Mouse (Mus musculus): ENCODE results near the gene Nutm1. TPM values are rescaled to one million over a fixed set of nuclear protein-coding genes. Genes with fewer than 3 reads are reported as not detected.

Nutm1 gene
- polyA plus RNA-seq, 1 experiment from 2014 or later: not detected

DNA sequence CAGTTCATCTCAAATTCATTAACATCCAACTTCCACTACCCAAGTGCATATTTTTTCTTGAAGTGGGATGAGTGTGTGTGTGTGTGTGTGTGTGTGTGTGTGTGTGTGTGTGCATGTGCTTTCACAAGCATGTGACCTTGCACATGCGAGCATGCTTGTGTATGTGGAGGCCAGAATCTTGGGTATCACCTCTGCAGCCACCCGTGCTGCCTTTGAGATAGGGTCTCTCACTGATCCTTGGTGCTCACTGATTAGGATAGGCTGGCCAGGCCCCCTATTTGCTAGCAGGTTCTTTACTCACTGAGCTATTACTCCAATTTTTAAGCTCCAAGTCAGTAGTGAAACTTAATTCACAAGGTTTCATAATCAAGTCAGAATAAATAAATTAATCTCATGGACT is 13.8 kb upstream of the Nutm1 start:
- 79% methylated on average over 2 of the region's 2 CpGs for WGBS
- Histone ChIP-seq H3K27me3 (no peaks in the 10 kb centered on the region), H3K4me2 (no peak overlapping the region), H3K4me1 (peaks cover 10% of the 10 kb centered on the region), H3K36me3 (replicated peaks) (no peaks in the 10 kb centered on the region), H3K4me3 (replicated peaks) (no peak overlapping the region), H3K9me3 (no peaks in the 10 kb centered on the region), H3K27ac (no peak overlapping the region), H3K9ac (no peak overlapping the region)
- ATAC-seq (ENCODE audit: low FRiP score): no peak

DNA sequence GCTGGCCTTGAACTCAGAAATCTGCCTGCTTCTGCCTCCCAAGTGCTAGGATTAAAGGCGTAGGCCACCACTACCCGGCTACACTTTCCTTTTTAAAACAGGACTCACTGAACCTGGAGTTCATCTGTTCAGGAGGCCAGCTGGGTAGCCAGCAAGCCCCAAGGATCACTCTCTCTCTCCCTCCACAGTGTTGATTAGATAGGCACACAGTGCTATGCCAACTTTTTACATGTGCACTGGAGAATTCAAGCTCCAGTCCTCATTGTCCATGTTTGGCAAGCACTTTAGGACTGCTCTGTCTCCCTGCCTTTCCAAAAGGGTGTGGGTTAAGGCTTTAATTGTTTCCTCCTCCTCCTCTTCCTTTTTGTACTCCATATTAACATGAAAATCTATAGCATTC is 10.9 kb upstream of the Nutm1 start:
- Histone ChIP-seq H3K27me3 (no peaks in the 10 kb centered on the region), H3K36me3 (replicated peaks) (no peaks in the 10 kb centered on the region), H3K9ac (no peak overlapping the region), H3K4me2 (no peak overlapping the region), H3K4me3 (replicated peaks) (no peak overlapping the region), H3K9me3 (no peaks in the 10 kb centered on the region), H3K4me1 (peaks cover 28% of the 10 kb centered on the region), H3K27ac (no peak overlapping the region)
- WGBS: 88% methylated on average over 2 of the region's 2 CpGs
- ATAC-seq (ENCODE audit: low FRiP score): no peak

DNA sequence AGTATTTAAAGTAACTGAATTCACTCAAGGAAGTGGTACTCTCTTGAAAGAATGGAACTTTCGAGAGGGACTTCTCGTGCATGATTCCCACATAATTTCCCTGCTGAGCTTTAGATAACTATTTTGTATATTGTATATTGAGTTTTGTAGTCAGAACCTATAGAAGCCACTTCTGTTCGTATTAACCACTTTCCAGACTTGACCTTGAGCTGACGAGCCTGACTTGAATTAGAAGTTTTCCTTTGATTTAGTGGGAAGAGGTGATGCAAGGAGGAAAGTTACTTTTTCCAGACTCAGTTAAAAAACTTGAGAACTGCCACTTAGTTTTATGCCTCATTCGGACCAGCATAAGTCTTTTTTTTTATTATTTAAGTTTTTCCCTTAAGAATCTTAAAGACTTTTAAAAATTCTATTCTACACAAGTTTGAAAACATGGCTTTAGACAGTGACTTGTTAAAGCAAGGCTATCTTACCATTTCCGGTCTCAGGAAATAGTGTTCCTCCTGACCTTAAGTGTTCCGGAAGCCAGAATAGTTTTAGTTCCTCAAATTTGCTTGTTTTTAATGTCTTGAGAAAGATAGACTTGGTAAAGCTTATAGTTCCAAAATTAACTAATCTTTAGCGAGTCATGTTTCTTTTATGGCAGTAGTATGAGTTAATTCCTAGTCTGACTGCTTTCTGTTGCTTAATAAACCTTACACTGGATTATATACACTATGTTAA is 8.6 kb upstream of the Nutm1 start:
- H3K27ac ChIP-seq: no peak overlapping the region
- WGBS: 86% methylated on average over 8 of the region's 8 CpGs
- H3K4me1 ChIP-seq: peaks cover 37% of the 10 kb centered on the region
- no peaks in the 10 kb centered on the region for H3K9me3 ChIP-seq
- no peaks in the 10 kb centered on the region for H3K36me3 ChIP-seq (replicated peaks)
- peak overlapping the region; percentile 92 for H3K4me2 ChIP-seq
- no peaks in the 10 kb centered on the region for H3K27me3 ChIP-seq
- no peak for ATAC-seq (ENCODE audit: low FRiP score)
- no peak overlapping the region for H3K4me3 ChIP-seq (replicated peaks)
- H3K9ac ChIP-seq: no peak overlapping the region

DNA sequence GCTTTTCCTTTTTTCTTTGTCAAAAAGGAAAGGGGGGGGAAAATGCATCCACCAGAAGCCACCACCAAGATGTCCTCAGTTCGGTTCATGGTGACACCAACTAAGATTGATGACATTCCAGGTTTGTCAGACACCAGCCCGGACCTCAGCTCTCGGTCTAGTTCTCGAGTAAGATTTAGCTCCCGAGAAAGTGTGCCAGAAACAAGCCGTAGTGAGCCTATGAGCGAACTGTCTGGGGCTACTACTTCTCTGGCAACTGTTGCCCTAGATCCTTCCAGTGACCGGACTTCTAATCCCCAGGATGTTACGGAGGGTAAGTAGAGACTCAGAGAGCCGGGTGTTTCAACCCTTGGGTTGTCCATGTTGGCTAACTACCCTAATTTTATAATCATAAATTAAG is 7.7 kb upstream of the Nutm1 start:
- peaks cover 42% of the 10 kb centered on the region for H3K4me1 ChIP-seq
- H3K27ac ChIP-seq: no peak overlapping the region
- WGBS: 68% methylated on average over 10 of the region's 10 CpGs
- peak overlapping the region; percentile 92 for H3K4me2 ChIP-seq
- H3K27me3 ChIP-seq: no peaks in the 10 kb centered on the region
- no peaks in the 10 kb centered on the region for H3K36me3 ChIP-seq (replicated peaks)
- H3K4me3 ChIP-seq (replicated peaks): peak overlapping the region; percentile 68
- no peaks in the 10 kb centered on the region for H3K9me3 ChIP-seq
- no peak for ATAC-seq (ENCODE audit: low FRiP score)
- H3K9ac ChIP-seq: peak overlapping the region; percentile 71

DNA sequence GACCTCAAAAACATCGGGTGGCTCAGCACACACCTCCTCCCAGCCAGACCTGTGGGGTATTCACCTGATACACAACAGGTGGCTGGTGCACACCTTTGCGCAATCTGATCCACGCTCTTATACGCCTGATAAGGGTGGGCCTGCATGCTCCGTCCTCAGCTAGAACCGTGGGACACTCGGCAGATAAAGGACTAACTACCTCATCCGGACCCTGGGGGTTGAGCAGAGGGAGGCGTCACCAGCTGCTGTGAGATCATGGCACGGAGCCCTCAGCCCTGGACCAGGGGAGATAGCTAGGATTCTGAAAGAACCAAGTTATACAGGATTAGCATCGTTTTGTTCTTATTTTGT is 7.1 kb upstream of the Nutm1 start, which contains the start of gene Gm21985:
Gene Gm21985, plus strand, starts transcription at position 73 of the 351 bp plus-strand sequence.
- Histone ChIP-seq H3K9me3 (no peaks in the 10 kb centered on the region), H3K9ac (peak within 1 kb of the TSS; percentile 71), H3K36me3 (replicated peaks) (no peaks in the 10 kb centered on the region), H3K4me1 (peaks cover 42% of the 10 kb centered on the region), H3K27ac (peak within 1 kb of the TSS; percentile 95), H3K27me3 (no peaks in the 10 kb centered on the region), H3K4me3 (replicated peaks) (peak within 1 kb of the TSS; percentile 68), H3K4me2 (peak within 1 kb of the TSS; percentile 92)
- WGBS: 2% methylated on average over 11 of the region's 11 CpGs
- peak; percentile 30 for ATAC-seq (ENCODE audit: low FRiP score)

DNA sequence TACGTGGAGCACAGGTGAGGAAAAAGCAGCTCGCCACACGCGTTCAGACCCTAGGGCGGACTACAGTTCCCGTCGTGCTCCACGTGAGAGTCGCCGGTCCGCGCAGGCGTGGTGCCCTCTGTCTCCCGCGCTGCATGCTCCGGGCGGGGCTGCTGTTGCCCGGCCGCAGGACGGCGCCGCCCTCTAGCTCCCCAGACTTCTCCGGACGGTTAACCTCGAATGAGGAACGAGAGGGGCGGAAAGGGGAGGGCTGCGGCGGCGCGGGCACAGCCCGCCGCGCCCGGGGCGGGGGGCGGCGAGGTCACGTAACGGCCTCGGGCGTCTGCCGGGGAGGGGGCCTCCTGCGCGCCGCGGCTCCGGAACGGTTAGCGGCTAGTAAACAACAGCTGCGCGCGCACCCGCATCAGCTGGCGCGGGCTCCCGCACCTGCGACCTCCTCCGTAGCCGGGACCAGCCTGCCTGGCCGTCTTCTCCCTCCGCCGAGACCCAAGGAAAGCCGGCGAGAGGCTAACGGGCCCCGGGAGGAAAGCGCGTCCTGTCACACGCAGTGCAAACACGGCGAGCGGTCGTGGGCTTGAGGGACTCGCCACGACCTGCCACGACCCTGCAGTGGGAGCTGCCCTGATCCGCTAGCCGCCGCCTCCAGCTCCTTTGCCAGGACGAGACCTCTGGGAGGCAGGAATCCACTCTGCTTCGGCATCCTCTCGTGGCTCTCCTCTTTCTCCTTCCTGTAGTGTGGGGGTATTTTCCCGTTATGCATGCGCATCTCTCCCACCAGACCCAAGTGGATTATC is 6.6 kb upstream of the Nutm1 start, which contains the start of gene Slc12a6:
Gene Slc12a6, plus strand, starts transcription at position 378 of the 794 bp plus-strand sequence.
- WGBS: under 1% methylated on average over 83 of the region's 85 CpGs
- Histone ChIP-seq H3K27ac (peak within 1 kb of the TSS; percentile 95), H3K4me3 (replicated peaks) (peak within 1 kb of the TSS; percentile 68), H3K9me3 (no peaks in the 10 kb centered on the region), H3K36me3 (replicated peaks) (no peaks in the 10 kb centered on the region), H3K4me2 (peak within 1 kb of the TSS; percentile 92), H3K9ac (peak within 1 kb of the TSS; percentile 71), H3K27me3 (no peaks in the 10 kb centered on the region), H3K4me1 (peaks cover 42% of the 10 kb centered on the region)
- peak; percentile 95 for ATAC-seq (ENCODE audit: low FRiP score)

DNA sequence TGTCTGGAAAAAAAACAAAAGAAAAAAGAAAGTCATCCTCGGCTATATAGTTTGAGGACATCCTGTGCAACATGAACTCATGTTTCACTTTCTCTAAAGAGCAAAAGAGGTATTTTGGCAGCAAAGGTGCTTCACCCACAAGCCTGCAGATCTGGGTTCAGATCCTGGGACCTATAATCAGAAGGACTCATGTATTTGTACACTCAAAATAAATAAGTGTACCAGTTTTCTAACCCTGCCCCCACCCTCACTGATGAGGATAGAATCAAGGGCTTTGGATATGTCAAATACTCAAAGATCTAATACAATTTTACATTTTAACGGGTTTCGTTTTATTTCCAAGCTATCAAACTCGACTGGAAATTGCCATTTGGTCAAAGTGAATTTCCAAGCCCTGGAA is 5.3 kb upstream of the Nutm1 start:
- no peak overlapping the region for H3K4me2 ChIP-seq
- H3K9ac ChIP-seq: no peak overlapping the region
- H3K36me3 ChIP-seq (replicated peaks): no peaks in the 10 kb centered on the region
- H3K4me3 ChIP-seq (replicated peaks): no peak overlapping the region
- no peaks in the 10 kb centered on the region for H3K27me3 ChIP-seq
- WGBS: 80% methylated on average over 4 of the region's 4 CpGs
- ATAC-seq (ENCODE audit: low FRiP score): no peak
- peaks cover 39% of the 10 kb centered on the region for H3K4me1 ChIP-seq
- H3K27ac ChIP-seq: no peak overlapping the region
- H3K9me3 ChIP-seq: no peaks in the 10 kb centered on the region

DNA sequence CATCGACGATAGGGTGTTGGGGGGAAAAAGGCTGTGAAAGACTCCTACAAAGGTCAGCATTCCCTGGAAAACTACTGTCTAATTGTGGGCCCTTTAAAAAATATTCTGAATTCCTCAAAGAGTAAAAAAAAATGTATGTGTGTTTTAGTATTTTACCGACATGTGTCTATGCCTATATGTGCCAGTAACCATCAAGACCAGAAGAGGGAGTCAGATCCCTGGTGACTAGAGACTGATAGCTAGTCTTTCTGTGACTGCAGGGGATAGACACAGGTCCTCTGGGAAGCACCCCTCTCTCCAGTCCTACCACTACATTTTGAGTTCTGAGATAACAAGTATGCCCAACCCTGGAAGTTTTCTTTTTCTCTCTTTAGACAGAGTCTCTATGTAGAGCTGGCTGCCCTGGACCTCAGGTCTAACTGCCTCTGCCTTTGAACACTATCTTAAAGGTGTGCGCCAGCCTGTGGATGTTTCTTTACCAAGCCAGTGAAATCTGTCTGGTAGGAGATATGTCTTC is 3.7 kb upstream of the Nutm1 start:
- no peak for ATAC-seq (ENCODE audit: low FRiP score)
- H3K27ac ChIP-seq: no peak overlapping the region
- 35% methylated on average over 4 of the region's 4 CpGs for WGBS

DNA sequence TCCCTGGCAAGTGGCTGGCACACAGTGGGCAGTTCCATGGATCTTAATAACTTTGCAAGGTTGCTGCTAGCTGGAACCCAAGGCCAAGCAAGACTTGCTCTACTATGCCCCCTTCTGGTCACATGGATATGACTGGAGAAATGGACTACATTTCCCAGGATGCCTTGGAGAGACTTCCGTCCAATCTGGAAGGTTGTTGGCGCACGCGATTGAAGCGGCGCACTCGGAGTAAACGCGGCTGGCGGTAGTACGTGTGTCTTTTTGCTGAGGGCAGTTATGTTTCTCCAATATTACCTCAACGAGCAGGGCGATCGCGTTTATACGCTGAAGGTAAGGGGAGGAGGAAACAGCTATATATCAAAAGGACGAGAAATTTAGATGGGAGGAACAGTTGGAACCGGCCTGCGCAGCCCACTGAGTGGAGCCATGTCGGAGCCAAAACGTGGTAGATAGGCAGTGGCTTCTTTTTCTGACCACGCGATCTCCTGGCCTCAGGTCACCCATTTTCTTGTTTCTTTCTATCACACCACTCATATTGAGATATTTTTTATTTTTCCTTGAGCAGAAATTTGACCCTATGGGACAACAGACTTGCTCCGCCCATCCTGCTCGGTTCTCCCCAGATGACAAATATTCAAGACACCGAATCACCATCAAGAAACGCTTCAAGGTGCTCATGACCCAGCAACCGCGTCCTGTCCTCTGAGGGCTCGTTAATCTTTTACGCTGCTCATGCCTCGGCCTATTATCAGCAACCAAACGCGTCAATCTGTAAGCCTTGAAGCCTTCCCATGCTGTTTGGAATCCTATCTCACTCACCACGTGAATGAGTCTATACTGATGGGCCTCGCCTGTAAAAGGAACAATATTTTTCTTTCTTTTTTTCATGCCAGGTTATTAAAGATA is 2.9 kb upstream of the Nutm1 start, which contains the start of gene Nop10:
Gene Nop10, plus strand, starts transcription at position 179 of the 906 bp plus-strand sequence.
- H3K27ac ChIP-seq: peak within 1 kb of the TSS; percentile 36; the same call in 1 of the 2 replicates

More for the DNA sequence above, 3.7 kb upstream of the Nutm1 start:
- Histone ChIP-seq H3K4me3 (replicated peaks) (peak overlapping the region; percentile 60), H3K9ac (peak overlapping the region; percentile 60), H3K4me2 (peak overlapping the region; percentile 64), H3K27me3 (no peaks in the 10 kb centered on the region), H3K4me1 (peaks cover 32% of the 10 kb centered on the region), H3K36me3 (replicated peaks) (no peaks in the 10 kb centered on the region), H3K9me3 (no peaks in the 10 kb centered on the region)

DNA sequence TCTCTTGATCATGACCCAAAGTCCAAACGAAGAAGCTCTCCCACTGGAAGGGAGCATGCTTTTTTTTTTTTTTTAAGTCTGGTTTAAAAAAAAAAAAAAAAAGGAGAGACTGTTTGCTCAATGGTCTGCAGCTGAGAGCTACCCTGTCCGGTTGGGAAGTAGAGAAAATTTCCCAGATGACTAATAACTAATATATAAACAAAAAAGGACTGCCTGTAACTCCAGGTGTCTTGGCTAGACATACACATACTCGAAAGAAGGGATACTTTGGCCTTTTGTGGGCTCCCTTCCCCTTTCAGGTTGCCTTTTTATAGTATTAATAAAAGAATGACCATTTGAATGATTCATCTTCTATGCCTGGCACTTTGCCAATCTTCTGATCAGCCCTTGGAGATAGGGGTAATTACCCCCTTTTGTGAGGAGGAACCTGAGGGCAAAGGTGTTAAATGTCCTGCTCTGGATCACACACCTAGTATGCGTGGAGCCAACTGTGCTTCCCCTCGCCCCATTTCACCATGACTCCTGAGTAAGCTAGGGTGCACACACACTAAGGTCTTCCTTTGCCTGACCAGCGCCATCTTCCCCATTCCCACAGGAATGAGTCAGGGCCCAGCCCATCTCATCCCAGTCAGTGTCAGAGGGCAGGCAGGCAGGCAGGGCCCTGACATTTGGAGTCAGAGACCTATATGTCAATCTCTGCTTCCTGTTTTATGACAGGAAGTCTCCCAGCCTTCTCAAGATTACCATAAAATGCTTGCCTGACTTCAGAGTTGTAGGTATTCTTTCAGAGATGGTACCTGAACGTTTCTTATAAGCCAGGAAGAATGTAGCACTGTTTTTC is 4.2 kb downstream of the Nutm1 start:
- Histone ChIP-seq H3K9ac (no peak overlapping the region), H3K36me3 (replicated peaks) (no peaks in the 10 kb centered on the region), H3K27me3 (no peaks in the 10 kb centered on the region), H3K9me3 (no peaks in the 10 kb centered on the region), H3K4me2 (no peak overlapping the region), H3K27ac (no peak overlapping the region), H3K4me3 (replicated peaks) (no peak overlapping the region), H3K4me1 (no peaks in the 10 kb centered on the region)
- no peak for ATAC-seq (ENCODE audit: low FRiP score)
- 71% methylated on average over 7 of the region's 7 CpGs for WGBS

More for the DNA sequence above, 2.9 kb upstream of the Nutm1 start, which contains the start of gene Nop10:
- Histone ChIP-seq H3K9me3 (no peaks in the 10 kb centered on the region), H3K4me1 (peaks cover 26% of the 10 kb centered on the region), H3K9ac (peak within 1 kb of the TSS; percentile 60), H3K36me3 (replicated peaks) (no peaks in the 10 kb centered on the region), H3K4me3 (replicated peaks) (peak within 1 kb of the TSS; percentile 60), H3K27me3 (no peaks in the 10 kb centered on the region), H3K4me2 (peak within 1 kb of the TSS; percentile 64)
- peak; percentile 62 for ATAC-seq (ENCODE audit: low FRiP score)
- WGBS: under 1% methylated on average over 36 of the region's 36 CpGs
